Mouse (Mus musculus) MEL (cell line): ENCODE measurements at regions not wholly inside any gene's neighbourhood (a gene's known extent, or its start where the extent isn't known, plus 50 kb on each side); places are given as distances from the start of the nearest gene placed in this dataset.

ENCODE experiments used
- CTCF ChIP-seq, 3 experiments: IDR thresholded peaks in 2 of 3; conservative IDR thresholded peaks in 1 of 3; 2 replicates each; pipeline ENCODE4 v1.5.1; 2011 to 2012; ENCODE audit warnings: low read length in 3 of 3, low read depth in 2 of 3, mild to moderate bottlenecking in 2 of 3, improper control_type of control experiment in 1 of 3, inconsistent platforms in 1 of 3, mixed read lengths in 1 of 3, moderate library complexity in 1 of 3; ENCODE audit not compliant: control insufficient read depth in 1 of 3, insufficient read depth in 1 of 3, poor library complexity in 1 of 3, severe bottlenecking in 1 of 3
- POLR2A ChIP-seq, 2 experiments: IDR thresholded peaks; 2 replicates each; pipeline ENCODE4 v1.6.1; 2011 to 2012; ENCODE audit warnings: low read length in 2 of 2, mild to moderate bottlenecking in 2 of 2, control low read depth in 1 of 2, improper control_type of control experiment in 1 of 2, low read depth in 1 of 2, moderate library complexity in 1 of 2; ENCODE audit not compliant: control insufficient read depth in 1 of 2, insufficient read depth in 1 of 2, poor library complexity in 1 of 2

DNA sequence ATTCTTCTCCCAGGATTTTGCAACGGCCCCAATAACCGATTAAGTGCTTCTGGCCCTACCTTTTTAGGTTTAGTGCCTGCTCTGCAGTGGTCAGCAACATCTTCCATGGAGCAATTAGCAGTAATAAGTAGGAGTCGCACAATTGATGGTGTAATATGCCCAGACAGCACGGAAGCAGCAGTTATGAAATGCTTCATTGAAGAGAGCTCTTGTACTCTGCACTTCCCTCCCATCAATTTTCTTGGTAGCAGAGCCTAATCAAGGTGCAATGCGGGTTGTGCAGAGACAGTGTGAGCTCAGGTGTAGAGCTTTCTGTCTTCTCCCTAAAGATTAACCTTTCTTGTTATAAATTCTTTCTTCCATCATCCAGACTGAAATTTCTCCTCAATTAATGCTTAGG is 193.3 kb downstream of the Serpinb8 start:
- TF ChIP-seq CTCF (IDR thresholded peaks at IDR 0.05 in 2 of 3, conservative IDR thresholded peaks at IDR 0.05 in 1 of 3; ENCODE audit: control insufficient read depth in 1 of 3, insufficient read depth in 1 of 3, low read depth in 2 of 3, low read length in 3 of 3, poor library complexity in 1 of 3, severe bottlenecking in 1 of 3) (no peak), POLR2A (IDR thresholded peaks at IDR 0.05; ENCODE audit: control insufficient read depth in 1 of 2, insufficient read depth in 1 of 2, low read depth in 1 of 2, low read length in 2 of 2, poor library complexity in 1 of 2) (no peak)
